Mouse (Mus musculus) neural tube, embryonic 11.5 days (tissue): ENCODE measurements around the gene Mpi. TPM values are rescaled to one million over a fixed set of nuclear protein-coding genes. Genes with fewer than 3 reads are reported as not detected.

Experiments used
- ATAC-seq: fragments of 200-750 bp; cut with Nextera tagmentation; 2 replicates; pipeline ENCODE4 v1.8.0; 2017; ENCODE audit warnings: moderate number of reproducible peaks, mild to moderate bottlenecking, moderate TSS enrichment, moderate library complexity; ENCODE audit not compliant: insufficient read depth, low FRiP score, low TSS enrichment
- DNase-seq: peaks from one replicate; pipeline ENCODE4 v3.0.0-alpha.2; 2015; ENCODE audit warnings: low spot score
- H3K27ac ChIP-seq: fragments of 300-500 bp; sonication (generic); 2 replicates; pipeline ENCODE4 v1.5.1; 2014; ENCODE audit warnings: low read depth, mild to moderate bottlenecking, low read length
- H3K27me3 ChIP-seq: fragments of 300-500 bp; sonication (generic); 2 replicates; pipeline ENCODE4 v1.6.1; 2014; ENCODE audit warnings: mild to moderate bottlenecking, low read length, mixed read lengths; ENCODE audit not compliant: control insufficient read depth, insufficient read depth
- H3K36me3 ChIP-seq: fragments of 300-500 bp; sonication (generic); 2 replicates; pipeline ENCODE4 v1.6.1; 2014; ENCODE audit warnings: mild to moderate bottlenecking, low read length, moderate library complexity, mixed read lengths; ENCODE audit not compliant: control insufficient read depth, insufficient read depth
- H3K4me1 ChIP-seq: fragments of 300-500 bp; sonication (generic); 2 replicates; pipeline ENCODE4 v1.6.1; 2014; ENCODE audit warnings: low read length, mixed read lengths; ENCODE audit not compliant: control insufficient read depth, insufficient read depth
- H3K4me2 ChIP-seq: fragments of 300-500 bp; sonication (generic); 2 replicates; pipeline ENCODE4 v1.6.1; 2014; ENCODE audit warnings: low read depth, mild to moderate bottlenecking, moderate library complexity
- H3K4me3 ChIP-seq: fragments of 300-500 bp; sonication (generic); 2 replicates; pipeline ENCODE4 v1.5.1; 2014; ENCODE audit warnings: low read depth, low read length
- H3K9ac ChIP-seq: fragments of 300-500 bp; sonication (generic); 2 replicates; pipeline ENCODE4 v1.6.1; 2014; ENCODE audit warnings: mild to moderate bottlenecking, low read length
- H3K9me3 ChIP-seq: fragments of 300-500 bp; sonication (generic); 2 replicates; pipeline ENCODE4 v1.6.1; 2016; ENCODE audit warnings: low read length; ENCODE audit not compliant: control insufficient read depth
- WGBS: fragments of 180-500 bp; shearing (Covaris S2); extraction: QIAGEN DNeasy Blood & Tissue Kit; methylation state at CpG from one replicate; pipeline ENCODE4 v1.1.7; 2014; 5-methylcytosine and 5-hydroxymethylcytosine counted together
- polyA plus RNA-seq: library from polyadenylated mRNA; unstranded; fragments of >200 nt; fragmentation: Nextera tagmentation; extraction: Ambion mirVana; gene quantifications from 2 replicates; pipeline ENCODE4 v1.2.1, GENCODE M21; 2014

The Mpi gene
- 52.8 and 53.0 TPM in 2 replicates for polyA plus RNA-seq

GRCm38 (mm10) chr9:57552139-57552887 is at the start of gene Mpi:
Gene Mpi, minus strand, starts transcription at chr9:57552763.
- Histone ChIP-seq H3K4me3 (peak within 1 kb of the TSS; percentile 44), H3K4me2 (peak within 1 kb of the TSS; percentile 66), H3K36me3 (peaks cover 9% of the 10 kb centered on the region), H3K27ac (no peak within 1 kb of the TSS), H3K9me3 (no peaks in the 10 kb centered on the region), H3K27me3 (no peaks in the 10 kb centered on the region), H3K9ac (peak within 1 kb of the TSS; percentile 41), H3K4me1 (0 out of 2 replicates have a peak, but pooled peaks cover 5% of the 10 kb centered on the region)
- peak; percentile 82 for DNase-seq
- ATAC-seq = peak; percentile 58
- WGBS = 3% methylated on average over 28 of the region's 28 CpGs

GRCm38 (mm10) chr9:57602098-57602497 is 49.5 kb upstream of the Mpi start:
- Histone ChIP-seq H3K27me3 (peaks cover 2% of the 10 kb centered on the region; the same call in 1 of the 2 replicates), H3K4me2 (no peak overlapping the region), H3K4me1 (peaks cover 13% of the 10 kb centered on the region), H3K4me3 (no peak overlapping the region), H3K36me3 (no peaks in the 10 kb centered on the region), H3K9me3 (no peaks in the 10 kb centered on the region), H3K9ac (no peak overlapping the region), H3K27ac (no peak overlapping the region)
- 68% methylated on average over 8 of the region's 8 CpGs for WGBS
- DNase-seq (no peak), ATAC-seq (no peak)

GRCm38 (mm10) chr9:57601353-57601706 is 48.8 kb upstream of the Mpi start:
- 76% methylated on average over 2 of the region's 2 CpGs for WGBS
- H3K4me3 ChIP-seq = no peak overlapping the region
- H3K4me1 ChIP-seq = peaks cover 13% of the 10 kb centered on the region
- DNase-seq = no peak
- no peak overlapping the region for H3K9ac ChIP-seq
- H3K27me3 ChIP-seq = peaks cover 2% of the 10 kb centered on the region; the same call in 1 of the 2 replicates
- H3K9me3 ChIP-seq = no peaks in the 10 kb centered on the region
- H3K27ac ChIP-seq = no peak overlapping the region
- H3K36me3 ChIP-seq = no peaks in the 10 kb centered on the region
- ATAC-seq = no peak
- H3K4me2 ChIP-seq = no peak overlapping the region

- Histone ChIP-seq H3K27ac (no peak overlapping the region), H3K27me3 (peaks cover under 1% of the 10 kb centered on the region; the same call in 1 of the 2 replicates), H3K4me2 (no peak overlapping the region), H3K9me3 (no peaks in the 10 kb centered on the region), H3K4me3 (no peak overlapping the region), H3K36me3 (no peaks in the 10 kb centered on the region), H3K4me1 (peaks cover 13% of the 10 kb centered on the region), H3K9ac (no peak overlapping the region)
- DNase-seq = peak; percentile 48
- WGBS = 7% methylated on average over 3 of the region's 3 CpGs
- ATAC-seq = no peak; the same call in 1 of the 2 replicates
These were observed 48.2 kb upstream of the Mpi start for GRCm38 (mm10) chr9:57600620-57601352.

GRCm38 (mm10) chr9:57598851-57599563 is 46.4 kb upstream of the Mpi start:
- 54% methylated on average over 8 of the region's 8 CpGs for WGBS
- Histone ChIP-seq H3K4me2 (no peak overlapping the region), H3K27ac (0 out of 2 replicates have a peak overlapping the region, but pooled peaks have one; percentile 14), H3K9me3 (no peaks in the 10 kb centered on the region), H3K36me3 (peaks cover 2% of the 10 kb centered on the region), H3K9ac (no peak overlapping the region), H3K4me1 (peaks cover 13% of the 10 kb centered on the region), H3K27me3 (no peaks in the 10 kb centered on the region), H3K4me3 (no peak overlapping the region)
- no peak for DNase-seq
- ATAC-seq = no peak

- Histone ChIP-seq H3K4me2 (no peak overlapping the region), H3K4me3 (no peak overlapping the region), H3K9me3 (no peaks in the 10 kb centered on the region), H3K27me3 (no peaks in the 10 kb centered on the region), H3K27ac (peak overlapping the region; percentile 34; the same call in 1 of the 2 replicates), H3K9ac (peak overlapping the region; percentile 26; the same call in 1 of the 2 replicates), H3K4me1 (peaks cover 13% of the 10 kb centered on the region), H3K36me3 (peaks cover 2% of the 10 kb centered on the region)
- 0 out of 2 replicates have a peak, but pooled peaks have one; percentile 20 for ATAC-seq
- peak; percentile 26 for DNase-seq
- WGBS = 46% methylated on average over 4 of the region's 4 CpGs
These were observed 45.4 kb upstream of the Mpi start for GRCm38 (mm10) chr9:57597929-57598382.

GRCm38 (mm10) chr9:57597265-57597664 is 44.7 kb upstream of the Mpi start:
- Histone ChIP-seq H3K4me2 (no peak overlapping the region), H3K36me3 (peaks cover 2% of the 10 kb centered on the region), H3K27me3 (no peaks in the 10 kb centered on the region), H3K4me3 (no peak overlapping the region), H3K4me1 (peaks cover 13% of the 10 kb centered on the region), H3K27ac (no peak overlapping the region), H3K9ac (no peak overlapping the region), H3K9me3 (no peaks in the 10 kb centered on the region)
- DNase-seq = no peak
- WGBS = 87% methylated on average over 8 of the region's 8 CpGs
- ATAC-seq = no peak

- Histone ChIP-seq H3K9me3 (no peaks in the 10 kb centered on the region), H3K9ac (no peak overlapping the region), H3K27ac (no peak overlapping the region), H3K36me3 (peaks cover 2% of the 10 kb centered on the region), H3K4me2 (no peak overlapping the region), H3K4me3 (no peak overlapping the region), H3K27me3 (no peaks in the 10 kb centered on the region), H3K4me1 (peaks cover 16% of the 10 kb centered on the region)
- DNase-seq (no peak), ATAC-seq (no peak)
- WGBS = 81% methylated on average over 9 of the region's 9 CpGs
These were observed 41.6 kb upstream of the Mpi start for GRCm38 (mm10) chr9:57594174-57594509.
